Mouse (Mus musculus) c-Kit-positive CD71-negative TER-119-negative erythroid progenitor cells, embryonic 14.5 days (primary cell): ENCODE measurements around the gene Ddx10.

ENCODE experiments used
- DNase-seq: peaks from one replicate; pipeline ENCODE4 v3.0.0-alpha.2; 2013; ENCODE audit warnings: low read depth

The Ddx10 gene

GRCm38 (mm10) chr9:53247953-53248397, at the start of gene Ddx10:
Gene Ddx10, minus strand, starts transcription at chr9:53248053.
- peak; percentile 98 for DNase-seq

GRCm38 (mm10) chr9:53292833-53293232, 45.0 kb upstream of the Ddx10 start:
- no peak for DNase-seq

- no peak for DNase-seq
Measured at GRCm38 (mm10) chr9:53290006-53290405, 42.2 kb upstream of the Ddx10 start.

- no peak for DNase-seq
Measured at GRCm38 (mm10) chr9:53286793-53287192, 38.9 kb upstream of the Ddx10 start.

- DNase-seq, result no peak
Measured at GRCm38 (mm10) chr9:53278997-53279396, 31.1 kb upstream of the Ddx10 start.

- DNase-seq, result no peak
Measured at GRCm38 (mm10) chr9:53276381-53276780, 28.5 kb upstream of the Ddx10 start.

- no peak for DNase-seq
Measured at GRCm38 (mm10) chr9:53272714-53273113, 24.9 kb upstream of the Ddx10 start.

GRCm38 (mm10) chr9:53272207-53272606, 24.4 kb upstream of the Ddx10 start:
- DNase-seq, result no peak

GRCm38 (mm10) chr9:53271281-53272022, 23.6 kb upstream of the Ddx10 start:
- DNase-seq, result no peak

- no peak for DNase-seq
Measured at GRCm38 (mm10) chr9:53269466-53269755, 21.6 kb upstream of the Ddx10 start.

- peak; percentile 19 for DNase-seq
Measured at GRCm38 (mm10) chr9:53268731-53269465, 21.0 kb upstream of the Ddx10 start.

- DNase-seq, result no peak
Measured at GRCm38 (mm10) chr9:53268036-53268435, 20.2 kb upstream of the Ddx10 start.

- no peak for DNase-seq
Measured at GRCm38 (mm10) chr9:53265589-53265988, 17.7 kb upstream of the Ddx10 start.

GRCm38 (mm10) chr9:53264387-53264786, 16.5 kb upstream of the Ddx10 start:
- DNase-seq, result no peak

GRCm38 (mm10) chr9:53258199-53258598, 10.3 kb upstream of the Ddx10 start:
- no peak for DNase-seq

GRCm38 (mm10) chr9:53257772-53258171, 9.9 kb upstream of the Ddx10 start:
- DNase-seq, result no peak

- DNase-seq, result no peak
Measured at GRCm38 (mm10) chr9:53256690-53257305, 8.9 kb upstream of the Ddx10 start.

GRCm38 (mm10) chr9:53254368-53254767, 6.5 kb upstream of the Ddx10 start:
- peak; percentile 74 for DNase-seq

GRCm38 (mm10) chr9:53247516-53247915, 337 bp downstream of the Ddx10 start:
- DNase-seq, result peak; percentile 8

GRCm38 (mm10) chr9:53218181-53218580, 29.7 kb downstream of the Ddx10 start:
- no peak for DNase-seq

GRCm38 (mm10) chr9:53208283-53208682, 39.6 kb downstream of the Ddx10 start:
- no peak for DNase-seq

- DNase-seq, result no peak
Measured at GRCm38 (mm10) chr9:53174590-53174989, 73.3 kb downstream of the Ddx10 start.

- no peak for DNase-seq
Measured at GRCm38 (mm10) chr9:53173258-53173657, 74.6 kb downstream of the Ddx10 start.
